Mouse (Mus musculus): ENCODE measurements at regions not wholly inside any gene's neighbourhood (a gene's known extent, or its start where the extent isn't known, plus 50 kb on each side); places are given as distances from the start of the nearest gene placed in this dataset.

- no peaks in the 10 kb centered on the region for H3K27me3 ChIP-seq (replicated peaks)
- H3K9me3 ChIP-seq (replicated peaks; ENCODE audit: low read length): peaks cover 23% of the 10 kb centered on the region
- DNase-seq (ENCODE audit: extremely low read depth): no peak
- TF ChIP-seq USF2 (conservative IDR thresholded peaks at IDR 0.05; ENCODE audit: low read depth, low read length): no peak
- TF ChIP-seq USF1 (IDR thresholded peaks at IDR 0.05; ENCODE audit: low read depth, low read length): no peak
- no peak for TF ChIP-seq BHLHE40 (IDR thresholded peaks at IDR 0.05; ENCODE audit: low read depth, low read length)
- no peak for TF ChIP-seq MYC (IDR thresholded peaks at IDR 0.05; ENCODE audit: low read depth, low read length)
- no peak for TF ChIP-seq HCFC1 (IDR thresholded peaks at IDR 0.05; ENCODE audit: low read depth, low read length)
- TF ChIP-seq ZNF384 (IDR thresholded peaks at IDR 0.05; ENCODE audit: low read depth, low read length): no peak
- TF ChIP-seq ZC3H11A (IDR thresholded peaks at IDR 0.05; ENCODE audit: low read depth, low read length): no peak
- TF ChIP-seq JUND (conservative IDR thresholded peaks at IDR 0.05; ENCODE audit: low read depth, low read length): no peak
- no peak for TF ChIP-seq TBP (conservative IDR thresholded peaks at IDR 0.05; ENCODE audit: low read depth, low read length)
- dilution Hi-C loops (cut with MboI; ENCODE audit: extremely low pct_ligation_motif_present, extremely low pct_unique_long_range_greater_than_20kb, low sequenced_read_pairs): no loop called here
- H3K79me2 ChIP-seq (replicated peaks; ENCODE audit: control insufficient read depth, extremely low read depth, insufficient read depth, poor library complexity, severe bottlenecking): no peaks in the 10 kb centered on the region
- no peaks in the 10 kb centered on the region for H3K36me3 ChIP-seq (replicated peaks in 1 of 2; ENCODE audit: control insufficient read depth in 1 of 2, insufficient read depth in 1 of 2, low read length in 1 of 2)
- H3K4me1 ChIP-seq (ENCODE audit: control insufficient read depth in 1 of 2, insufficient read depth in 2 of 2): no peaks in the 10 kb centered on the region
- no peak overlapping the region for H3K4me2 ChIP-seq (ENCODE audit: insufficient read depth, low read depth, poor library complexity, severe bottlenecking)
- no peak overlapping the region for H3K27ac ChIP-seq (ENCODE audit: insufficient read depth, low read depth)
- no peak overlapping the region for H3K4me3 ChIP-seq (replicated peaks in 1 of 3; ENCODE audit: low read depth in 2 of 3, low read length in 2 of 3, poor library complexity in 1 of 3)
- H3K9ac ChIP-seq (ENCODE audit: insufficient read depth, low read depth): no peak overlapping the region
- in situ Hi-C loops (cut with MboI; ENCODE audit: low pct_ligation_motif_present, low pct_unique_long_range_greater_than_20kb, low sequenced_read_pairs): no loop called here
Measured at GRCm38 (mm10) chr12:94580345-94580744, 1111.7 kb upstream of the Flrt2 start.

DNA sequence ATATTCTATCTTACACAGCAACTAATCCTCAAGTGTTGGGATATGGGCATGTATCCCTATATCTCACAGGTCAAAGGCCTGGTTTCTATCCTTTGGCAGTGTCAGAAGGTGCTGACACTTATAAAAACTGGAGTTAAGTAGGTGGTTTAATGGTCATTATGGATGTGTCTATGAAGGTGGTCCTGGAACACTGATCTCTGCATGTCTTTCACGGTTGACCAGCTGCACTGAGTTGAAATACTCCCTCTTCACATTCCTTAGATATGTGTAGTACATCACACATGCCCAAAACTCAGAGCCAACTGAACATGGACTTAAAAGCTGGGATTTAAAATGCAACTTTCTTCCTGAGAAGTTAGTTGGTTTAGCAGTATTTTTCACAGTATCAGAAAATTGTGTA lies 1107.7 kb upstream of the Flrt2 start:
- H3K4me3 ChIP-seq (replicated peaks in 1 of 3; ENCODE audit: low read depth in 2 of 3, low read length in 2 of 3, poor library complexity in 1 of 3): no peak overlapping the region
- TF ChIP-seq BHLHE40 (IDR thresholded peaks at IDR 0.05; ENCODE audit: low read depth, low read length) (no peak), ZNF384 (IDR thresholded peaks at IDR 0.05; ENCODE audit: low read depth, low read length) (no peak), ELF1 (IDR thresholded peaks at IDR 0.05; ENCODE audit: low read depth, low read length) (no peak), SMC3 (IDR thresholded peaks at IDR 0.05; ENCODE audit: low read depth, low read length) (no peak), TCF12 (IDR thresholded peaks at IDR 0.05; ENCODE audit: low read depth, low read length) (no peak), ZC3H11A (IDR thresholded peaks at IDR 0.05; ENCODE audit: low read depth, low read length) (no peak), CHD1 (IDR thresholded peaks at IDR 0.05; ENCODE audit: low read depth, low read length) (no peak), ZKSCAN1 (IDR thresholded peaks at IDR 0.05; ENCODE audit: borderline replicate concordance, low read depth, low read length) (no peak), NRF1 (IDR thresholded peaks at IDR 0.05; ENCODE audit: low read depth, low read length) (no peak), RCOR1 (conservative IDR thresholded peaks at IDR 0.05; ENCODE audit: low read depth, low read length) (no peak), USF2 (conservative IDR thresholded peaks at IDR 0.05; ENCODE audit: low read depth, low read length) (no peak), MYC (IDR thresholded peaks at IDR 0.05; ENCODE audit: low read depth, low read length) (no peak), PAX5 (IDR thresholded peaks at IDR 0.05; ENCODE audit: low read length) (no peak), TBP (conservative IDR thresholded peaks at IDR 0.05; ENCODE audit: low read depth, low read length) (no peak), CHD2 (IDR thresholded peaks at IDR 0.05; ENCODE audit: low read length) (no peak), HCFC1 (IDR thresholded peaks at IDR 0.05; ENCODE audit: low read depth, low read length) (no peak), CTCF (conservative IDR thresholded peaks at IDR 0.05 in 1 of 2, IDR thresholded peaks at IDR 0.05 in 1 of 2; ENCODE audit: low read depth in 2 of 2, low read length in 2 of 2) (no peak), USF1 (IDR thresholded peaks at IDR 0.05; ENCODE audit: low read depth, low read length) (no peak)
- no peak for DNase-seq (ENCODE audit: extremely low read depth)
- H3K36me3 ChIP-seq (replicated peaks in 1 of 2; ENCODE audit: control insufficient read depth in 1 of 2, insufficient read depth in 1 of 2, low read length in 1 of 2): no peaks in the 10 kb centered on the region
- no peak overlapping the region for H3K27ac ChIP-seq (ENCODE audit: insufficient read depth, low read depth)
- H3K79me2 ChIP-seq (replicated peaks; ENCODE audit: control insufficient read depth, extremely low read depth, insufficient read depth, poor library complexity, severe bottlenecking): no peaks in the 10 kb centered on the region
- H3K9me3 ChIP-seq (replicated peaks; ENCODE audit: low read length): peaks cover 30% of the 10 kb centered on the region
- no peak overlapping the region for H3K9ac ChIP-seq (ENCODE audit: insufficient read depth, low read depth)
- in situ Hi-C loops (cut with MboI; ENCODE audit: low pct_ligation_motif_present, low pct_unique_long_range_greater_than_20kb, low sequenced_read_pairs): no loop called here
- dilution Hi-C loops (cut with MboI; ENCODE audit: extremely low pct_ligation_motif_present, extremely low pct_unique_long_range_greater_than_20kb, low sequenced_read_pairs): no loop called here
- H3K27me3 ChIP-seq (replicated peaks): no peaks in the 10 kb centered on the region
- H3K4me2 ChIP-seq (ENCODE audit: insufficient read depth, low read depth, poor library complexity, severe bottlenecking): no peak overlapping the region
- H3K4me1 ChIP-seq (ENCODE audit: control insufficient read depth in 1 of 2, insufficient read depth in 2 of 2): no peaks in the 10 kb centered on the region
